Mouse (Mus musculus): Measurements from ENCODE around the gene Olfr177. TPM values are rescaled to one million over a fixed set of nuclear protein-coding genes. Genes with fewer than 3 reads are reported as not detected.

Gene Olfr177
- total and polyA plus RNA-seq, 3 experiments: not detected

GRCm38 (mm10) chr16:58884416-58884815 is 9.8 kb upstream of the Olfr177 start:
- Histone ChIP-seq H3K79me2 (replicated peaks; ENCODE audit: control insufficient read depth, extremely low read depth, insufficient read depth, poor library complexity, severe bottlenecking) (no peaks in the 10 kb centered on the region), H3K36me3 (replicated peaks in 1 of 2; ENCODE audit: control insufficient read depth in 1 of 2, insufficient read depth in 1 of 2, low read length in 1 of 2) (no peaks in the 10 kb centered on the region), H3K4me3 (replicated peaks in 1 of 3; ENCODE audit: low read depth in 2 of 3, low read length in 2 of 3, poor library complexity in 1 of 3) (no peak overlapping the region), H3K4me1 (ENCODE audit: control insufficient read depth in 1 of 2, insufficient read depth in 2 of 2) (peaks cover 0 to 4% of the 10 kb centered on the region in 2 experiments; a peak in 1 of 4 replicates), H3K9ac (ENCODE audit: insufficient read depth, low read depth) (no peak overlapping the region), H3K4me2 (ENCODE audit: insufficient read depth, low read depth, poor library complexity, severe bottlenecking) (no peak overlapping the region), H3K9me3 (replicated peaks; ENCODE audit: low read length) (no peaks in the 10 kb centered on the region), H3K27me3 (replicated peaks) (no peaks in the 10 kb centered on the region), H3K27ac (ENCODE audit: insufficient read depth, low read depth) (no peak overlapping the region)
- dilution Hi-C loops (cut with MboI; ENCODE audit: extremely low pct_ligation_motif_present, extremely low pct_unique_long_range_greater_than_20kb, low sequenced_read_pairs) (no loop called here), in situ Hi-C loops (cut with MboI; ENCODE audit: low pct_ligation_motif_present, low pct_unique_long_range_greater_than_20kb, low sequenced_read_pairs) (no loop called here)
- no peak for DNase-seq (ENCODE audit: extremely low read depth)
- TF ChIP-seq TCF12 (IDR thresholded peaks at IDR 0.05; ENCODE audit: low read depth, low read length) (no peak), UBTF (IDR thresholded peaks at IDR 0.05; ENCODE audit: low read depth, low read length) (no peak), BHLHE40 (IDR thresholded peaks at IDR 0.05; ENCODE audit: low read depth, low read length) (no peak), PAX5 (IDR thresholded peaks at IDR 0.05; ENCODE audit: low read length) (no peak), JUN (IDR thresholded peaks at IDR 0.05; ENCODE audit: insufficient read depth, low read depth, low read length) (no peak), E2F4 (IDR thresholded peaks at IDR 0.05; ENCODE audit: insufficient replicate concordance, low read depth, low read length) (no peak), CTCF (conservative IDR thresholded peaks at IDR 0.05 in 1 of 2, IDR thresholded peaks at IDR 0.05 in 1 of 2; ENCODE audit: low read depth in 2 of 2, low read length in 2 of 2) (no peak), ZC3H11A (IDR thresholded peaks at IDR 0.05; ENCODE audit: low read depth, low read length) (no peak), MXI1 (IDR thresholded peaks at IDR 0.05; ENCODE audit: low read depth, low read length) (no peak), MYC (IDR thresholded peaks at IDR 0.05; ENCODE audit: low read depth, low read length) (no peak), NRF1 (IDR thresholded peaks at IDR 0.05; ENCODE audit: low read depth, low read length) (no peak), SIN3A (IDR thresholded peaks at IDR 0.05; ENCODE audit: low read length) (no peak), USF1 (IDR thresholded peaks at IDR 0.05; ENCODE audit: low read depth, low read length) (no peak), MEF2A (IDR thresholded peaks at IDR 0.05; ENCODE audit: borderline replicate concordance, low read depth, low read length) (no peak), ZMIZ1 (IDR thresholded peaks at IDR 0.05; ENCODE audit: low read depth, low read length) (no peak)

- Histone ChIP-seq H3K4me3 (replicated peaks in 1 of 3; ENCODE audit: low read depth in 2 of 3, low read length in 2 of 3, poor library complexity in 1 of 3) (no peak overlapping the region), H3K79me2 (replicated peaks; ENCODE audit: control insufficient read depth, extremely low read depth, insufficient read depth, poor library complexity, severe bottlenecking) (no peaks in the 10 kb centered on the region), H3K36me3 (replicated peaks in 1 of 2; ENCODE audit: control insufficient read depth in 1 of 2, insufficient read depth in 1 of 2, low read length in 1 of 2) (no peaks in the 10 kb centered on the region), H3K9me3 (replicated peaks; ENCODE audit: low read length) (no peaks in the 10 kb centered on the region), H3K4me2 (ENCODE audit: insufficient read depth, low read depth, poor library complexity, severe bottlenecking) (no peak overlapping the region), H3K27ac (ENCODE audit: insufficient read depth, low read depth) (no peak overlapping the region), H3K27me3 (replicated peaks) (no peaks in the 10 kb centered on the region), H3K9ac (ENCODE audit: insufficient read depth, low read depth) (no peak overlapping the region), H3K4me1 (ENCODE audit: control insufficient read depth in 1 of 2, insufficient read depth in 2 of 2) (no peaks in the 10 kb centered on the region)
- DNase-seq (ENCODE audit: extremely low read depth): no peak
- TF ChIP-seq MAFK (IDR thresholded peaks at IDR 0.05; ENCODE audit: insufficient replicate concordance, low read length) (no peak), SIN3A (IDR thresholded peaks at IDR 0.05; ENCODE audit: low read length) (no peak), JUN (IDR thresholded peaks at IDR 0.05; ENCODE audit: insufficient read depth, low read depth, low read length) (no peak), ELF1 (IDR thresholded peaks at IDR 0.05; ENCODE audit: low read depth, low read length) (no peak), ETS1 (conservative IDR thresholded peaks at IDR 0.05; ENCODE audit: low read depth, low read length) (no peak)
- dilution Hi-C loops (cut with MboI; ENCODE audit: extremely low pct_ligation_motif_present, extremely low pct_unique_long_range_greater_than_20kb, low sequenced_read_pairs): no loop called here
- in situ Hi-C loops (cut with MboI; ENCODE audit: low pct_ligation_motif_present, low pct_unique_long_range_greater_than_20kb, low sequenced_read_pairs): no loop called here
Measured at GRCm38 (mm10) chr16:58861479-58861878, 13.1 kb downstream of the Olfr177 start.

Data from CH12.LX (cell line).